Mouse (Mus musculus): ENCODE results near the gene S100a8. TPM values are rescaled to one million over a fixed set of nuclear protein-coding genes. Genes with fewer than 3 reads are reported as not detected.

The S100a8 gene
- polyA plus RNA-seq, 1 experiment from 2014 or later: 58.0 TPM

DNA sequence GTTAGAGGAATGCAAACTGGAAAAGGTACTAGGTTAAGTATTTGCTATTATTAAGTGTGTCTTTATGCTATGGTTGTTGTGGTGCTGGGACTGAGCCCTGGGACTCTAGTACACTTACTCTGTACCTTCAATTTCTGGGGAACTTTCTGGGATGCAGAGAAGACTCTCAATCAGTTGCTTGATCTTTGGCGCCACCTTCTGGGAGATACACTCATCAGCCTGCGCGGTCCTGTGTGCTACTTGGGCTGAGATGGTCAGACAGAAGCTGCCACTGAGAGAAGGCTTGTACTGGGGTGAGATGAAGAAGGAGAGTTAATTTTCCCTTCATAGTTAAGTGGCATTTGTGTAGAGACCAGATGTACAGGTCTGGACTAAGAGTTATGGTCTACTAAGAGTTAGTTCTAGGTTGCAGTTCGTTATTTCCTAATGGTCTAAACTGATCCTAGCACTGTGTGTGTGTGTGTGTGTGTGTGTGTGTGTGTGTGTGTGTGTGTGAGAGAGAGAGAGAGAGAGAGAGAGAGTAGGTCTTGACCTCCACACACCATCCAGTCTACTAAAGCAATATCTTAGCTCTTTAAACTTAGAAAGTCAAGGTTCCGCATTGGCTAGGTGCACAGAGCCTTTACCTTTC lies 15.8 kb upstream of the S100a8 start:
- no peak overlapping the region for H3K27ac ChIP-seq (ENCODE audit: low read length)
- WGBS: 38% methylated on average over 5 of the region's 5 CpGs
- H3K9ac ChIP-seq (replicated peaks; ENCODE audit: low read depth, low read length): no peak overlapping the region
- H3K27me3 ChIP-seq (ENCODE audit: control insufficient read depth, insufficient read depth, low read length): no peaks in the 10 kb centered on the region
- H3K36me3 ChIP-seq (ENCODE audit: control insufficient read depth, insufficient read depth, low read length): no peaks in the 10 kb centered on the region
- H3K4me2 ChIP-seq (replicated peaks; ENCODE audit: low read depth, low read length): no peak overlapping the region
- ATAC-seq (ENCODE audit: insufficient number of reproducible peaks, insufficient read depth, low FRiP score, low read depth): peak; percentile 80; the same call in 1 of the 2 replicates
- H3K4me3 ChIP-seq (ENCODE audit: low read depth, low read length): no peak overlapping the region
- H3K9me3 ChIP-seq (ENCODE audit: control insufficient read depth, low read depth, low read length): no peaks in the 10 kb centered on the region
- H3K4me1 ChIP-seq (ENCODE audit: control insufficient read depth, insufficient read depth, low read length): no peaks in the 10 kb centered on the region

DNA sequence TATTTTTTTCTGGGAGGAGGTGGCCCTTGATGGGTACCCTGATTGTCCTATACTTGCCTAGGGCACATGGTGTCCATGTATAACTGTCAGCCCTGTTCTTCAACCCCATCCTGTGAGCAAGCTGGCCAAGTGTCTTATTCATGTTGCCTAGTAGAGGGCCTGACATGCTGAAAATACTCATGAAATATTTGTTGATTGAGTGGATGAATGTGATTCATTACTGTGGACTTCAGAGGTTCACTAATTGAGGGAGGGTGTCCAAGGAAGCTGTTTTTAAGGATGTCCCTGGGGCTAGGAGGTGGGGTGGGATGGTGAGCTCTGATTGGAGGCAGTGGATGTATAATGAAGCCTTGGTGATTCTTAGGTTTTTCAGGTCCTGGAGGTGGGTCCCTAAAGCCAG lies 15.1 kb upstream of the S100a8 start, which contains the start of gene S100a7a:
S100a7a (plus strand) TSS at position 301 of the 400 bp plus-strand sequence.
- H3K27ac ChIP-seq (ENCODE audit: low read length): no peak within 1 kb of the TSS
- H3K4me1 ChIP-seq (ENCODE audit: control insufficient read depth, insufficient read depth, low read length): no peaks in the 10 kb centered on the region
- H3K9me3 ChIP-seq (ENCODE audit: control insufficient read depth, low read depth, low read length): no peaks in the 10 kb centered on the region
- no peaks in the 10 kb centered on the region for H3K36me3 ChIP-seq (ENCODE audit: control insufficient read depth, insufficient read depth, low read length)
- no peak within 1 kb of the TSS for H3K9ac ChIP-seq (replicated peaks; ENCODE audit: low read depth, low read length)
- no peaks in the 10 kb centered on the region for H3K27me3 ChIP-seq (ENCODE audit: control insufficient read depth, insufficient read depth, low read length)
- ATAC-seq (ENCODE audit: insufficient number of reproducible peaks, insufficient read depth, low FRiP score, low read depth): no peak
- no peak within 1 kb of the TSS for H3K4me2 ChIP-seq (replicated peaks; ENCODE audit: low read depth, low read length)
- H3K4me3 ChIP-seq (ENCODE audit: low read depth, low read length): no peak within 1 kb of the TSS

- no peak for ATAC-seq (ENCODE audit: insufficient number of reproducible peaks, insufficient read depth, low FRiP score, low read depth)
Observed at GRCm38 (mm10) chr3:90657405-90657804, 11.4 kb upstream of the S100a8 start.

GRCm38 (mm10) chr3:90659364-90660044 lies 9.3 kb upstream of the S100a8 start:
- Histone ChIP-seq H3K9ac (replicated peaks; ENCODE audit: low read depth, low read length) (no peak overlapping the region), H3K36me3 (ENCODE audit: control insufficient read depth, insufficient read depth, low read length) (no peaks in the 10 kb centered on the region), H3K4me3 (ENCODE audit: low read depth, low read length) (no peak overlapping the region), H3K27ac (ENCODE audit: low read length) (no peak overlapping the region), H3K27me3 (ENCODE audit: control insufficient read depth, insufficient read depth, low read length) (no peaks in the 10 kb centered on the region), H3K4me2 (replicated peaks; ENCODE audit: low read depth, low read length) (no peak overlapping the region), H3K9me3 (ENCODE audit: control insufficient read depth, low read depth, low read length) (no peaks in the 10 kb centered on the region), H3K4me1 (ENCODE audit: control insufficient read depth, insufficient read depth, low read length) (no peaks in the 10 kb centered on the region)
- ATAC-seq (ENCODE audit: insufficient number of reproducible peaks, insufficient read depth, low FRiP score, low read depth): no peak

More at GRCm38 (mm10) chr3:90657405-90657804, 11.4 kb upstream of the S100a8 start:
- no peak overlapping the region for H3K4me2 ChIP-seq (replicated peaks; ENCODE audit: low read depth, low read length)
- no peaks in the 10 kb centered on the region for H3K4me1 ChIP-seq (ENCODE audit: control insufficient read depth, insufficient read depth, low read length)
- H3K27me3 ChIP-seq (ENCODE audit: control insufficient read depth, insufficient read depth, low read length): no peaks in the 10 kb centered on the region
- H3K36me3 ChIP-seq (ENCODE audit: control insufficient read depth, insufficient read depth, low read length): no peaks in the 10 kb centered on the region
- H3K9ac ChIP-seq (replicated peaks; ENCODE audit: low read depth, low read length): no peak overlapping the region
- H3K27ac ChIP-seq (ENCODE audit: low read length): no peak overlapping the region
- H3K4me3 ChIP-seq (ENCODE audit: low read depth, low read length): no peak overlapping the region
- 76% methylated on average over 4 of the region's 4 CpGs for WGBS
- no peaks in the 10 kb centered on the region for H3K9me3 ChIP-seq (ENCODE audit: control insufficient read depth, low read depth, low read length)

DNA sequence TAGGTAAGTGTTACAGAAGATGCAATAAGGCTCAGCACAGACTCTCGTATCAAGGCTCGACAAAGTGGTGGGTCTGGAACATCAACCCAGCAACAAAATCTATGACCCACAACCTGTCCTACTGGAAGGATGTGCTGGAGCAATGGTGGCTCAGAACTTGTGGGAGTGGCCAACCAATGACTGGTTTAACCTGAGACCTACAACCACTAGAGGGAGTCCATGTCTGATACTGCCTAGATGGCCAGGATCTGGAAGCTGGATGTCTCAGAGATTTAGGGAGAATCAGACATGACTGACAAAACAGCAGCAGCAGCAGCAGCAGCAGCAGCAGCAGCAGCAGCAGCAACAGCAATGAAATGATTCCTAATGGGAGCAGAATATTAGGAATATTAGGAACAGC lies 4.6 kb upstream of the S100a8 start:
- WGBS: 77% methylated on average over 2 of the region's 2 CpGs
- H3K9ac ChIP-seq (replicated peaks; ENCODE audit: low read depth, low read length): no peak overlapping the region
- ATAC-seq (ENCODE audit: insufficient number of reproducible peaks, insufficient read depth, low FRiP score, low read depth): no peak
- no peak overlapping the region for H3K4me3 ChIP-seq (ENCODE audit: low read depth, low read length)
- no peak overlapping the region for H3K4me2 ChIP-seq (replicated peaks; ENCODE audit: low read depth, low read length)
- H3K9me3 ChIP-seq (ENCODE audit: control insufficient read depth, low read depth, low read length): no peaks in the 10 kb centered on the region
- H3K27ac ChIP-seq (ENCODE audit: low read length): no peak overlapping the region
- H3K4me1 ChIP-seq (ENCODE audit: control insufficient read depth, insufficient read depth, low read length): no peaks in the 10 kb centered on the region
- no peaks in the 10 kb centered on the region for H3K27me3 ChIP-seq (ENCODE audit: control insufficient read depth, insufficient read depth, low read length)
- H3K36me3 ChIP-seq (ENCODE audit: control insufficient read depth, insufficient read depth, low read length): no peaks in the 10 kb centered on the region

GRCm38 (mm10) chr3:90678656-90679055 lies 9.9 kb downstream of the S100a8 start:
- Histone ChIP-seq H3K27me3 (ENCODE audit: control insufficient read depth, insufficient read depth, low read length) (no peaks in the 10 kb centered on the region), H3K36me3 (ENCODE audit: control insufficient read depth, insufficient read depth, low read length) (no peaks in the 10 kb centered on the region), H3K4me3 (ENCODE audit: low read depth, low read length) (no peak overlapping the region), H3K4me1 (ENCODE audit: control insufficient read depth, insufficient read depth, low read length) (no peaks in the 10 kb centered on the region), H3K4me2 (replicated peaks; ENCODE audit: low read depth, low read length) (no peak overlapping the region), H3K9me3 (ENCODE audit: control insufficient read depth, low read depth, low read length) (no peaks in the 10 kb centered on the region), H3K27ac (ENCODE audit: low read length) (no peak overlapping the region), H3K9ac (replicated peaks; ENCODE audit: low read depth, low read length) (no peak overlapping the region)
- 54% methylated on average over 3 of the region's 3 CpGs for WGBS
- ATAC-seq (ENCODE audit: insufficient number of reproducible peaks, insufficient read depth, low FRiP score, low read depth): no peak

- WGBS: 85% methylated on average over 3 of the region's 3 CpGs
- no peak overlapping the region for H3K4me3 ChIP-seq (ENCODE audit: low read depth, low read length)
- no peaks in the 10 kb centered on the region for H3K4me1 ChIP-seq (ENCODE audit: control insufficient read depth, insufficient read depth, low read length)
- no peak overlapping the region for H3K4me2 ChIP-seq (replicated peaks; ENCODE audit: low read depth, low read length)
- no peak for ATAC-seq (ENCODE audit: insufficient number of reproducible peaks, insufficient read depth, low FRiP score, low read depth)
- no peaks in the 10 kb centered on the region for H3K36me3 ChIP-seq (ENCODE audit: control insufficient read depth, insufficient read depth, low read length)
- no peak overlapping the region for H3K27ac ChIP-seq (ENCODE audit: low read length)
- no peaks in the 10 kb centered on the region for H3K9me3 ChIP-seq (ENCODE audit: control insufficient read depth, low read depth, low read length)
- no peak overlapping the region for H3K9ac ChIP-seq (replicated peaks; ENCODE audit: low read depth, low read length)
- no peaks in the 10 kb centered on the region for H3K27me3 ChIP-seq (ENCODE audit: control insufficient read depth, insufficient read depth, low read length)
Observed at GRCm38 (mm10) chr3:90683929-90684328, 15.2 kb downstream of the S100a8 start.

- WGBS: 86% methylated on average over 2 of the region's 2 CpGs
- no peak for ATAC-seq (ENCODE audit: insufficient number of reproducible peaks, insufficient read depth, low FRiP score, low read depth)
- H3K36me3 ChIP-seq (ENCODE audit: control insufficient read depth, insufficient read depth, low read length): no peaks in the 10 kb centered on the region
- no peak overlapping the region for H3K4me2 ChIP-seq (replicated peaks; ENCODE audit: low read depth, low read length)
- H3K27ac ChIP-seq (ENCODE audit: low read length): no peak overlapping the region
- no peaks in the 10 kb centered on the region for H3K27me3 ChIP-seq (ENCODE audit: control insufficient read depth, insufficient read depth, low read length)
- no peak overlapping the region for H3K9ac ChIP-seq (replicated peaks; ENCODE audit: low read depth, low read length)
- no peak overlapping the region for H3K4me3 ChIP-seq (ENCODE audit: low read depth, low read length)
- H3K4me1 ChIP-seq (ENCODE audit: control insufficient read depth, insufficient read depth, low read length): no peaks in the 10 kb centered on the region
- H3K9me3 ChIP-seq (ENCODE audit: control insufficient read depth, low read depth, low read length): no peaks in the 10 kb centered on the region
Observed at GRCm38 (mm10) chr3:90686835-90687234, 18.1 kb downstream of the S100a8 start.

DNA sequence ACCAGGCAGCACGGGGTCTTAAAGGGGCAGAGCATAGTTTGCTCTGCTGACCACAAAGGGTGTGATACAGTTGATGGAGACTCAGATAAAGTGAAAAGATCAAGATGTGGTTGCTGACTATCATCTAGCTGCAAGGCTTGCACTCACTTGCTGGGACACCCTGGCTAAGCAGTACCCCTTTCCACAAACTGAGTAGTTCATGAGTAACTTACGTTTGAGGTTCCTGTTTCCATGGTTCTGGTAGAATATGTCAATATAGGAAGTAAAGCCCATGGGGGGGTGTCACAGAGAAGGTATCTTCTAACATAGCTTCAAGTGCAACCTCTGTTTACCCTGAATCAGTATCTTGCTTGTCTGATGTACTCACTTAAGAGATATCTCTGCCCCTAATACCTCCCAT lies 24.7 kb downstream of the S100a8 start:
- no peaks in the 10 kb centered on the region for H3K9me3 ChIP-seq (ENCODE audit: control insufficient read depth, low read depth, low read length)
- no peak overlapping the region for H3K9ac ChIP-seq (replicated peaks; ENCODE audit: low read depth, low read length)
- no peaks in the 10 kb centered on the region for H3K36me3 ChIP-seq (ENCODE audit: control insufficient read depth, insufficient read depth, low read length)
- no peak overlapping the region for H3K4me3 ChIP-seq (ENCODE audit: low read depth, low read length)
- WGBS: 85% methylated on average over 2 of the region's 2 CpGs
- ATAC-seq (ENCODE audit: insufficient number of reproducible peaks, insufficient read depth, low FRiP score, low read depth): no peak
- H3K4me2 ChIP-seq (replicated peaks; ENCODE audit: low read depth, low read length): no peak overlapping the region
- H3K27ac ChIP-seq (ENCODE audit: low read length): no peak overlapping the region
- no peaks in the 10 kb centered on the region for H3K4me1 ChIP-seq (ENCODE audit: control insufficient read depth, insufficient read depth, low read length)
- no peaks in the 10 kb centered on the region for H3K27me3 ChIP-seq (ENCODE audit: control insufficient read depth, insufficient read depth, low read length)

All from stomach, embryonic 14.5 days (tissue).